Mouse (Mus musculus): ENCODE data around the gene Atpif1. TPM values are rescaled to one million over a fixed set of nuclear protein-coding genes. Genes with fewer than 3 reads are reported as not detected.

Atpif1 gene
- total and polyA plus RNA-seq, 2 experiments from 2014 or later: 800 to 1,681 TPM

DNA sequence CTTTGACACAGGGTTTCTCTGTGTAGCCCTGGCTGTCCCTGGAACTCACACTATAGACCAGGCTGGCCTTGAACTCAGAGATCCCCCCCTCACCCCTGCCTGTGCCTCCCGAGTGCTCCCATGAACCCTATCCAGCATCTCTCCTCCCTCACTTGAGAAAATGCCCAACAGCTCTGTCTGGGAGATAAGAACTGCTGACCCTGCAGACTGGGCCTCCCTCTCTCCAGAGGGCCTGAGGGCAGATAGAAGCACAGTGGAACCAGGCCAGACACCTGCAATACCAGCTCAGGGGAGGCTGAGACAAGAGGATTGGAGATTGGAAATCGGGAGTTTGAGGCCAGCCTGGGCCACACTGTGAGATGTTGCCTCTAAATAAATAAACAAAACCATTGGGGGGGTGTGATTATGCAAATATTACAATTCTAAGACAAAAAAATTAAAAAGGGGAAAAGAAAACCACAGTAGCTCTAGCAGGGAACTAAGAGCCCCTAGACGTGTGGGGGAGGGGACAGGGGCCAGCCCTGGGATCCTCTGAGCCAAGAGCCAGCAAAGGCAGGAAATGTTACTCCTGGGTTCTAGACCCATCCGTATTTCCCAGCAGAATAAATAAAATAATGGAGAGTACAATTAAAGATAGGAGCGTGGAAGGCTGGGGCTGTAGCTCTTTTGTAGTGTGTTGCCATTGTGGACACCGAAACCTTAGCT is 28.3 kb downstream of the Atpif1 start:
- no peaks in the 10 kb centered on the region for H3K9me3 ChIP-seq (ENCODE audit: low read length)
- no peak for TF ChIP-seq CTCF (IDR thresholded peaks at IDR 0.05)
- ATAC-seq (ENCODE audit: low FRiP score): no peak

GRCm38 (mm10) chr4:132503344-132503743 is 30.1 kb downstream of the Atpif1 start:
- Histone ChIP-seq H3K4me3 (ENCODE audit: low read depth, low read length) (no peak overlapping the region), H3K9me3 (ENCODE audit: low read length) (no peaks in the 10 kb centered on the region), H3K9ac (replicated peaks; ENCODE audit: low read length, poor library complexity, severe bottlenecking) (no peak overlapping the region), H3K36me3 (ENCODE audit: insufficient read depth, low read length) (peaks cover 9% of the 10 kb centered on the region; the same call in 1 of the 2 replicates), H3K27me3 (ENCODE audit: insufficient read depth, low read length) (no peaks in the 10 kb centered on the region), H3K4me1 (ENCODE audit: insufficient read depth, low read length) (no peaks in the 10 kb centered on the region), H3K4me2 (ENCODE audit: low read depth, low read length, poor library complexity, severe bottlenecking) (no peak overlapping the region), H3K27ac (ENCODE audit: low read depth, low read length) (no peak overlapping the region)
- TF ChIP-seq CTCF (IDR thresholded peaks at IDR 0.05): no peak
- ATAC-seq (ENCODE audit: low FRiP score) (no peak), DNase-seq (ENCODE audit: low spot score) (no peak)
- 84% methylated on average over 11 of the region's 11 CpGs for WGBS

More for the DNA sequence above, 28.3 kb downstream of the Atpif1 start:
- H3K4me3 ChIP-seq (ENCODE audit: low read depth, low read length): no peak overlapping the region
- no peak for DNase-seq (ENCODE audit: low spot score)
- no peaks in the 10 kb centered on the region for H3K36me3 ChIP-seq (ENCODE audit: insufficient read depth, low read length)
- no peak overlapping the region for H3K9ac ChIP-seq (replicated peaks; ENCODE audit: low read length, poor library complexity, severe bottlenecking)
- no peaks in the 10 kb centered on the region for H3K4me1 ChIP-seq (ENCODE audit: insufficient read depth, low read length)
- H3K27me3 ChIP-seq (ENCODE audit: insufficient read depth, low read length): no peaks in the 10 kb centered on the region
- H3K27ac ChIP-seq (ENCODE audit: low read depth, low read length): no peak overlapping the region
- no peak overlapping the region for H3K4me2 ChIP-seq (ENCODE audit: low read depth, low read length, poor library complexity, severe bottlenecking)
- 64% methylated on average over 6 of the region's 6 CpGs for WGBS

- Histone ChIP-seq H3K9me3 (ENCODE audit: low read length) (no peaks in the 10 kb centered on the region), H3K27ac (ENCODE audit: low read depth, low read length) (no peak overlapping the region), H3K9ac (replicated peaks; ENCODE audit: low read length, poor library complexity, severe bottlenecking) (no peak overlapping the region), H3K27me3 (ENCODE audit: insufficient read depth, low read length) (no peaks in the 10 kb centered on the region), H3K4me3 (ENCODE audit: low read depth, low read length) (no peak overlapping the region), H3K36me3 (ENCODE audit: insufficient read depth, low read length) (peaks cover 22% of the 10 kb centered on the region), H3K4me2 (ENCODE audit: low read depth, low read length, poor library complexity, severe bottlenecking) (no peak overlapping the region), H3K4me1 (ENCODE audit: insufficient read depth, low read length) (no peaks in the 10 kb centered on the region)
- ATAC-seq (ENCODE audit: low FRiP score) (no peak), DNase-seq (ENCODE audit: low spot score) (no peak)
- 94% methylated on average over 6 of the region's 6 CpGs for WGBS
- TF ChIP-seq CTCF (IDR thresholded peaks at IDR 0.05): no peak
Measured at GRCm38 (mm10) chr4:132501639-132502038, 31.8 kb downstream of the Atpif1 start.

DNA sequence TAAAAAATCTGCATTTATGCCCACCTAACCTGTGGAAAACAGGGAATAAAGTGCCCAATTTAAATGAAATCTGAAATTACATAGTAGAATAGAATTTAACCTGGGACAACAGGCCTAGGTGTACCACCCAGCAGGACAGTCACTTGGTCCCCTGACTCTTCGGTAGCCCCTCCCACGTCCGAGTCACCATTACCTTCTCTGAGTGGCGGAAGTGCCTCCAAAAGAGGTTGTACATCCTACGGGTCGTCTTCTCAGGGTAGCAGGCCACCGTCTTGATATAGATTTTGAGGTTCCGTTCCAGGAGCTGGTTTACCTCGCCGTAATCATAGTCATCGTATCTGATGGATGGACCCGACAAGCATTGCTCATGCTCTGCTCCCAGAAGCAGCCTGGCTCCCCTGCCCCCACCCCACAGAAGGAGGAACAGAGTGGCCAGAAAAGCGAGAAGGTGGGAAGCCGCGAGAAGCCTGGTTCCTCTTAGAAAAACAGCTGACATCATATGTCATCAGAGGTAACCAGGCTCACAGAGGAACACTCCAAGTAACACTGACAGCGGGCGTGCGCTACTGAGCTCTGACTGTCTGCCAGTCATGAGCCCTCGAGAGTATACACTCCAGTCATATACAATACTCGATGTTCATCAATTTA is 39.1 kb downstream of the Atpif1 start:
- Histone ChIP-seq H3K4me3 (ENCODE audit: low read depth, low read length) (no peak overlapping the region), H3K27me3 (ENCODE audit: insufficient read depth, low read length) (no peaks in the 10 kb centered on the region), H3K27ac (ENCODE audit: low read depth, low read length) (no peak overlapping the region), H3K36me3 (ENCODE audit: insufficient read depth, low read length) (peaks cover 38% of the 10 kb centered on the region), H3K4me1 (ENCODE audit: insufficient read depth, low read length) (no peaks in the 10 kb centered on the region), H3K9me3 (ENCODE audit: low read length) (no peaks in the 10 kb centered on the region), H3K4me2 (ENCODE audit: low read depth, low read length, poor library complexity, severe bottlenecking) (no peak overlapping the region), H3K9ac (replicated peaks; ENCODE audit: low read length, poor library complexity, severe bottlenecking) (no peak overlapping the region)
- DNase-seq (ENCODE audit: low spot score) (no peak), ATAC-seq (ENCODE audit: low FRiP score) (no peak)
- TF ChIP-seq CTCF (IDR thresholded peaks at IDR 0.05): no peak
- 92% methylated on average over 20 of the region's 20 CpGs for WGBS

DNA sequence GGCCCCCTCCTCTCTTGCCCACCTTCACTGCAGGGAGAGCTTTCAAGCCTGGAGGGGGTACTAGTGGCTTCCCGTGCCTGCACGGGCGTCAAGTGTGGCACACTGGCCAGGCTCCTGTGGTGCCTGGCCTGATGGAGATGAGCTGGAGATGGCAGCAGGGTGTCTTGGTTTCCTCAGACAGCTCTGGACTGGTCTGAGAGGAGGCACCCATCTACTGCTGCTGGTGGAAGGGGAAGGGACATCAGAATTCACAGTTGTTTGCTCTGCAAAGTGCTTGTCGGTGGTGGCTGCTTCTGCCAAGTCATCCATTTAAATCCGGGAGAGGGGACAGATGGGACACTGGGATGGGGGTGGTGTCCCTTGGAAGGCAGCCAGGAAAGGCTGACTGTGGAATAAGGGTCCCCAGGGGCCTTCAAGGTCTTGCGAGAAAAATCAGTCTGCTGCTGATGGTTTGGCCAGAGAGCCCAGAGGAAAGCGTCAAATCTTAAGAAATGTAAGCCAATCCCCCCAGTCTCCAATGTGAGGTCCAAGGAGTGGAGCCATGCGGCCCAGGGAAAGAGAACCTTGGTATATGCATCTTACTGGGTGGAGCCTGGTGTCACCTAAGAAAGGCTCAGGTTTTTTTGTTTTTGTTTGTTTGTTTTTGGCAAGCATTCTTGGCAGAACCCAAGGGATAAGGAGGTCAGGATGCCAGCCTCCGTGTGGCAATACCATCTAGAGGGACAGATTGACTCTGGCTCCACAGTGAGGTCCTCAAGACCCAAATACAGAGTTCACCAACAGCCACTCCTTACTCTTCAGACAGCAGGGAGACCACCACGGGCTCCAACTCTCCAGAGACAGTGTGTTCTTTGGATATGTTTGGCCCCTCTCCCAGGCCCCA is 41.0 kb downstream of the Atpif1 start:
- TF ChIP-seq CTCF (IDR thresholded peaks at IDR 0.05): no peak
- H3K27me3 ChIP-seq (ENCODE audit: insufficient read depth, low read length): no peaks in the 10 kb centered on the region
- H3K4me2 ChIP-seq (ENCODE audit: low read depth, low read length, poor library complexity, severe bottlenecking): no peak overlapping the region
- H3K27ac ChIP-seq (ENCODE audit: low read depth, low read length): no peak overlapping the region
- 67% methylated on average over 10 of the region's 10 CpGs for WGBS
- peaks cover 23% of the 10 kb centered on the region for H3K36me3 ChIP-seq (ENCODE audit: insufficient read depth, low read length)
- DNase-seq (ENCODE audit: low spot score): peak; percentile 85
- no peak for ATAC-seq (ENCODE audit: low FRiP score)
- H3K4me3 ChIP-seq (ENCODE audit: low read depth, low read length): no peak overlapping the region
- no peak overlapping the region for H3K9ac ChIP-seq (replicated peaks; ENCODE audit: low read length, poor library complexity, severe bottlenecking)
- no peaks in the 10 kb centered on the region for H3K4me1 ChIP-seq (ENCODE audit: insufficient read depth, low read length)
- no peaks in the 10 kb centered on the region for H3K9me3 ChIP-seq (ENCODE audit: low read length)
